Mouse (Mus musculus) kidney, adult 2 months (tissue): ENCODE results near the gene Prtn3. TPM values are rescaled to one million over a fixed set of nuclear protein-coding genes. Genes with fewer than 3 reads are reported as not detected.

Experiments
- DNase-seq: peaks from one replicate; pipeline ENCODE4 v3.0.0; 2021
- H3K27ac ChIP-seq: fragments of 200-500 bp; 2 replicates; pipeline ENCODE4 v1.5.1; 2012; ENCODE audit warnings: low read depth, low read length, control low read depth, inconsistent platforms; ENCODE audit not compliant: insufficient read depth
- H3K27me3 ChIP-seq: fragments of 200-500 bp; replicated peaks from 2 replicates; pipeline ENCODE4 v1.6.1; 2012; ENCODE audit warnings: mild to moderate bottlenecking, moderate library complexity, low read length, inconsistent platforms; ENCODE audit not compliant: control insufficient read depth, insufficient read depth
- H3K36me3 ChIP-seq: fragments of 200-500 bp; 2 replicates; pipeline ENCODE4 v1.6.1; 2012; ENCODE audit warnings: mild to moderate bottlenecking, moderate library complexity, low read length, inconsistent platforms; ENCODE audit not compliant: control insufficient read depth, insufficient read depth
- H3K4me1 ChIP-seq: fragments of 200-500 bp; 2 replicates; pipeline ENCODE4 v1.6.1; 2011; ENCODE audit warnings: low read length; ENCODE audit not compliant: control insufficient read depth, insufficient read depth
- H3K4me3 ChIP-seq: fragments of 200-500 bp; 2 replicates; pipeline ENCODE4 v1.5.1; 2011; ENCODE audit warnings: mild to moderate bottlenecking, low read depth, low read length, control low read depth; ENCODE audit not compliant: insufficient read depth
- CTCF ChIP-seq: fragments of 200-500 bp; conservative IDR thresholded peaks from 2 replicates; pipeline ENCODE4 v1.5.1; 2011; ENCODE audit warnings: low read depth, mild to moderate bottlenecking, control low read depth, low read length, moderate library complexity, mixed read lengths; ENCODE audit not compliant: insufficient read depth, insufficient read length
- POLR2A ChIP-seq: fragments of 200-500 bp; IDR thresholded peaks from one replicate; pipeline ENCODE4 v1.6.1; 2011; ENCODE audit warnings: low read depth, low read length, control low read depth
- WGBS: fragments of 180-500 bp; shearing (Covaris S2); methylation state at CpG from one replicate; pipeline ENCODE4 v1.1.7; 2018; 5-methylcytosine and 5-hydroxymethylcytosine counted together
- polyA plus RNA-seq: library from polyadenylated mRNA; depleted of rRNA; stranded (reverse); fragments of >200 nt; gene quantifications from 2 replicates; pipeline ENCODE4 v1.2.3, GENCODE M21; 2012

Gene Prtn3
- polyA plus RNA-seq, 1 experiment: 0.99 TPM

GRCm38 (mm10) chr10:79840091-79840490, 34.2 kb upstream of the Prtn3 start:
- TF ChIP-seq POLR2A (no peak), CTCF (no peak)
- Histone ChIP-seq H3K27ac (peak overlapping the region; percentile 82), H3K4me1 (peaks cover 4% of the 10 kb centered on the region; the same call in 1 of the 2 replicates), H3K36me3 (no peaks in the 10 kb centered on the region), H3K4me3 (no peak overlapping the region), H3K27me3 (no peaks in the 10 kb centered on the region)
- DNase-seq: no peak
- WGBS: 96% methylated on average over 3 of the region's 3 CpGs

GRCm38 (mm10) chr10:79840644-79841551, 33.4 kb upstream of the Prtn3 start:
- TF ChIP-seq CTCF: no peak
- TF ChIP-seq POLR2A: no peak
- peak overlapping the region; percentile 82 for H3K27ac ChIP-seq
- 1% methylated on average over 24 of the region's 24 CpGs for WGBS
- H3K27me3 ChIP-seq: no peaks in the 10 kb centered on the region
- no peaks in the 10 kb centered on the region for H3K36me3 ChIP-seq
- peak; percentile 89 for DNase-seq
- H3K4me1 ChIP-seq: peaks cover 4% of the 10 kb centered on the region; the same call in 1 of the 2 replicates
- H3K4me3 ChIP-seq: peak overlapping the region; percentile 44

- H3K36me3 ChIP-seq: no peaks in the 10 kb centered on the region
- 70% methylated on average over 3 of the region's 3 CpGs for WGBS
- TF ChIP-seq CTCF: no peak
- no peak for TF ChIP-seq POLR2A
- peaks cover 4% of the 10 kb centered on the region; the same call in 1 of the 2 replicates for H3K4me1 ChIP-seq
- H3K4me3 ChIP-seq: no peak overlapping the region
- H3K27ac ChIP-seq: peak overlapping the region; percentile 5
- no peaks in the 10 kb centered on the region for H3K27me3 ChIP-seq
- no peak for DNase-seq
Measured at GRCm38 (mm10) chr10:79842322-79842721, 32.0 kb upstream of the Prtn3 start.

GRCm38 (mm10) chr10:79843476-79843875, 30.8 kb upstream of the Prtn3 start:
- DNase-seq: peak; percentile 42
- H3K36me3 ChIP-seq: no peaks in the 10 kb centered on the region
- H3K27ac ChIP-seq: no peak overlapping the region
- H3K27me3 ChIP-seq: no peaks in the 10 kb centered on the region
- no peaks in the 10 kb centered on the region for H3K4me1 ChIP-seq
- TF ChIP-seq POLR2A (no peak), CTCF (no peak)
- H3K4me3 ChIP-seq: no peak overlapping the region
- 34% methylated on average over 6 of the region's 6 CpGs for WGBS

GRCm38 (mm10) chr10:79846553-79846952, 27.7 kb upstream of the Prtn3 start:
- Histone ChIP-seq H3K4me1 (peaks cover 3% of the 10 kb centered on the region), H3K36me3 (no peaks in the 10 kb centered on the region), H3K4me3 (no peak overlapping the region), H3K27me3 (no peaks in the 10 kb centered on the region), H3K27ac (no peak overlapping the region)
- 67% methylated on average over 5 of the region's 5 CpGs for WGBS
- no peak for DNase-seq
- TF ChIP-seq POLR2A (no peak), CTCF (no peak)

- Histone ChIP-seq H3K27ac (no peak overlapping the region), H3K27me3 (no peaks in the 10 kb centered on the region), H3K4me1 (peaks cover 20% of the 10 kb centered on the region), H3K36me3 (no peaks in the 10 kb centered on the region), H3K4me3 (no peak overlapping the region)
- WGBS: 79% methylated on average over 8 of the region's 8 CpGs
- no peak for TF ChIP-seq CTCF
- TF ChIP-seq POLR2A: no peak
- no peak for DNase-seq
Measured at GRCm38 (mm10) chr10:79849941-79850628, 24.2 kb upstream of the Prtn3 start.

- WGBS: 67% methylated on average over 3 of the region's 3 CpGs
- peak overlapping the region; percentile 96 for H3K27ac ChIP-seq
- no peaks in the 10 kb centered on the region for H3K27me3 ChIP-seq
- TF ChIP-seq POLR2A: no peak
- no peak for DNase-seq
- H3K36me3 ChIP-seq: no peaks in the 10 kb centered on the region
- H3K4me3 ChIP-seq: no peak overlapping the region
- H3K4me1 ChIP-seq: peaks cover 25% of the 10 kb centered on the region
Measured at GRCm38 (mm10) chr10:79851653-79852052, 22.6 kb upstream of the Prtn3 start.
